Mouse (Mus musculus) retina, postnatal 1 day (tissue): Measurements from ENCODE around the gene Vmn1r51.
"Not testable (repeated sequence)": the region's sequence is repeated elsewhere in the genome, so short reads cannot be mapped to it uniquely, and the experiment has no call there.

Source experiments
- DNase-seq: peaks from one replicate; pipeline ENCODE4 v3.0.0-alpha.2; 2012

Gene Vmn1r51

DNA sequence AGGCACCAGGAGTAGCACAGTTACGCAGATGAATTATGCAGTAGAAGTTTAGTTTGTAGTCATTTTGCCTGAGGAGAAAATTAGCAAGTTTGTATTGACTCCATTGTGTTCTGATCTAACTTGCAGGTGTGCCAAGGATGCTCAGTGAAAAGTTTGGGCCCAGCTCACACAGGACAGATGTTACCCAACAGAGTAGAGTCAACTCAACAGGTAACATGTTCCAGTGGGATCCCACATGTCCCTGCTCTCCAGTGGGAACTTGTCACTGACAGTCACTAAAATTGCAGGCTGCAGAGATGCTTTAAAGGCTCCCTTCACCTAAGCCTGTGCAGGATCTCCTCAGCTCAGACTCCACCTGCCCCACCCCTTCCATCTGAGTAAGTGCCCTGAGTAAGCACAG is at the start of gene Vmn1r51:
TSS of gene Vmn1r51 (plus strand) at position 301 of the 400 bp plus-strand sequence.
- DNase-seq: not testable (repeated sequence)

DNA sequence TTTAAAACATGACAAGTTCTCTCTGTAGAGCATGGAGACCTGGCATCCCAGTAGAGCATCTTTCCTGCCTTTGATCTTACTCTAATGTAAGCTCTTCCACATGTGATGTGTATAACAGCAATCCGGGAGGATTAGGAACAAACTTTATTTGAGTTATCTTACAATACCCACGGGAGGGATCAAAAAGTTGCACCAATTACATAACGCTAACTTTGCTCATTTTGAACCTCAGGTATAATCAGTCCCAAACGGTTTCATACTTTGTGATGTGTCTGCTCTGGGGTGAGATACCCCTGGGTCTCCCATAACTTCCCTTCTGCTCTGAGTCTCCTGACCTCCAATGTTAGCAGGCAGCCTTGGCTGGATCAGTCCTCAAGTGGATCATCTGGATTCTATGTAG is 44.0 kb upstream of the Vmn1r51 start, which contains the start of gene Vmn1r49:
TSS of gene Vmn1r49 (minus strand) at position 101 of the 400 bp plus-strand sequence.
- no peak for DNase-seq

DNA sequence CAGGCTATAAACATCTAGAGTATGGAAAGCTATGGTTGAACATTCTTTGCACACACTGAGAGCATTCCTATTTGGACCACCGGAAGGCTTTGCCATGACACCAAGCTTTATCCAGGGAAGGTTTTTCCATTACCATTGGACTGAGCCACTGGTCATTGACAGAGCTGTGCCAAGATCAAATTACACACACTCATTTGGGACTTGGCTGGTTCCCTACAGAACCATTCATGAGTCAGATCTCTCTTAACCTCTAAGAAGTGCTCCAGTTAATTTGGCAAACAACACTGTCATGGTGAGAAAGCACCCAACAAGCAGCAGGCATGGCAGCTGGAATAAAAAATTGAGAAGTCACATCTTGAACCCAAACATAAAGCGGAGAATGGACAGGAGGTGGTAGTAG is 21.8 kb upstream of the Vmn1r51 start:
- no peak for DNase-seq

DNA sequence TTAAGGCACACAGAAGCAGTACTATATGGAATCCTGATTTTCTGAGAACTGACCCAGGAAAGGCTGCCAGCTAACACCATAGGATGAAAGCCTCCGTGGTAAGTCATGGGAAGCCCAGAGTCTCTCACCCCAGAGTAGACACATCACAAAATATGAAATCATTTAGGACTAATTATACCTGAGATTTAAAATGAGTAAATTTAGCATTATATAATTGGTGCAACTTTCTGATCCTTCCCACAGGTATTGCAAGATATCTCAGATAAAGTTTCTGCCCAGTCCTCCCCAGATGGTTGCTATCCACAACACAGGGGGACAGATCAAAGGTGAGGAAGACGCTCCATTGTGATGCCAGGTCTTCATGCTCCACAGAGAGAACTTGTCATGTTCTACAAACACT is 21.3 kb upstream of the Vmn1r51 start, which contains the start of gene Vmn1r50:
TSS of gene Vmn1r50 (plus strand) at position 301 of the 400 bp plus-strand sequence.
- DNase-seq: no peak

DNA sequence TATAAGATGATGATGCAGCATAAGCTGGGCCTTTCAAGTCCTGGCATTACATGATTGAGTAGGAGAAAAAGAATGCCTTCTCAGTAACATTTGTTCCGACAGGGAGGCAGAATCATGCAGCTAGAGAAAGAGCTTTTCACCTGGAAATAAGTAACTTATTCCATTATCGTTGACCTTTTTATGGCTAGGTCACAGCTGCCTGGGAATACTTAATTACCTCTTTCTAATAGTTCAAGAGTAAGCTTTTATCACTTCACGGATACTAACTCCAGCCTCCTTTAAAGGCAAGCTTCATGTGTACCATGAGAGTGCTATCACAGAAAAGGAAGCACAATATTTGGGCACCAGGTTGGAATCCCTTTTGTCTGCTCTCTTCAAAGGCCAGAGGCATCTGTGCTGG is 37.7 kb downstream of the Vmn1r51 start:
- no peak for DNase-seq

DNA sequence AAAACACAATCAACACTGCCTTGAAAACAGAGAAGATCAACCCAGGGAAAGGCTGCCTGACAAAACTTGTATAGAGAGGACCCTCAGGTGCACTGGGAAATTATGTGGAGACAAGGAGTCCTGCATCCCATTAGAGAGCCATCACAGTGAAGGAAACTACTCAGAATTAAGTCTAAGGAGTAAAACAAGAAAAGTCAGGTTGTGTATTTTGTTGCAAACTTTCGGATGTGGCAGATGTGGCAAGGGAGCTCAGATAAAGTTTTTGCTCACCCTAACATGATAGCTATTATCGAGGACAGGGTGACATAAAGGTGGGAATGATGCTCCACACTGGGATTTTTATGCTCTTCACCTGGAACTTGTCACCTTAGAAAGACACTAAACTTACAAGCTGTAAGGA is 52.1 kb downstream of the Vmn1r51 start, which contains the start of gene Vmn1r52:
TSS of gene Vmn1r52 (plus strand) at position 301 of the 400 bp plus-strand sequence.
- DNase-seq: no peak
